Mouse (Mus musculus): Measurements from ENCODE around the gene Ccdc148. TPM values are rescaled to one million over a fixed set of nuclear protein-coding genes. Genes with fewer than 3 reads are reported as not detected.

The Ccdc148 gene
- polyA plus RNA-seq, 1 experiment: 0.06 TPM

DNA sequence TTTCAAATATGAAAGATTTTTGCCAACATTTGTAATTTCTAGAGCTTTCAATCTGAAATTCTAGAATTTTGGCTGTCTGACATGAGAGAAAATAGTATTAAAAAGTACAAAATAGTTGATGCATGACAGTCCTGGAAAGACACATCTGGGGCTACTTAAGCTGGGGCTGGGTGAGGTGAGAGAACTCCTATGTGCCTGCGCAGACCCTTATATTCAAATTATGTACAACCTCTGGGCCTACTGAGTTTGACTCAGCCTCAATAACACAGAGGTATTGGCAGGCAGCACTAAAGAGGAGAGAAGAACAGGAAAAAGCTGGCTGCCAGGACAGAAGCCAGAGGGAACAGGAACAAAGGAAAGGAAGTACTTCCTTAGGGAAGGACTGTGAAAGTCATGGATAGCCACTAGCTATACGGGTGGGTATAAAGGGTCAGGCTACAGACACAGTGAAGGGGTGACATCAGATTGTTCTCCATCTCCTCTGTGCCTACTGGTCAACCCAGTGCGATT lies 381.4 kb downstream of the Ccdc148 start:
- Histone ChIP-seq H3K4me3 (no peak overlapping the region), H3ac (ENCODE audit: control insufficient read depth, insufficient read length) (no peak overlapping the region), H3K27me3 (ENCODE audit: control insufficient read depth, insufficient read depth, insufficient read length) (no peaks in the 10 kb centered on the region), H3K4me2 (ENCODE audit: low read depth) (no peak overlapping the region), H3K36me3 (ENCODE audit: control insufficient read depth, insufficient read depth) (no peaks in the 10 kb centered on the region), H3K79me2 (ENCODE audit: control insufficient read depth, insufficient read depth) (no peaks in the 10 kb centered on the region)
- TF ChIP-seq MYOD1 (IDR thresholded peaks at IDR 0.05; ENCODE audit: control insufficient read depth in 1 of 3, insufficient read length in 2 of 3, low read depth in 2 of 3) (no peak), MYOG (IDR thresholded peaks at IDR 0.05; ENCODE audit: control insufficient read depth in 1 of 3, insufficient read depth in 1 of 3, insufficient read length in 2 of 3, low read depth in 2 of 3) (no peak), SRF (IDR thresholded peaks at IDR 0.05; ENCODE audit: control insufficient read depth, insufficient read length, low read depth) (no peak), CEBPB (IDR thresholded peaks at IDR 0.05; ENCODE audit: insufficient read depth, poor library complexity, severe bottlenecking) (no peak), USF1 (IDR thresholded peaks at IDR 0.05; ENCODE audit: low read depth) (no peak)

DNA sequence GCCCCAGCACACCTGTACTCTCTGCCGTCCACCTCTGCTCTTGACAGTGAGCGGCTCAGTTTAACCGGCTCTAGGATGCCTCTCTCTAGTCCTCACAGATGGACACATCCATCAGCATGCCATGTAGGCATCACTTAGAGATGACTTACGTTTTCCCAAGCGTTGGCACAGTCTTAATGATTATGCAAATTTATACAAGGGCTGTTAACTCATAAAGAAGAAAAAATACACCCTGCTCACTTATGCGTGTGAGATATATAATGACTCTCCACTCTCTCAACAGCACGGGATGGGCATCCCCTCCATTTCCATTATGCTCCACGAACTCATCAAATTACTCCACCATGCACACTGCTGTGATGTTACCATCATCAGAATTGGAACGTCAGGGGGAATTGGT lies 386.6 kb downstream of the Ccdc148 start:
- TF ChIP-seq E2F4 (IDR thresholded peaks at IDR 0.05; ENCODE audit: insufficient read depth) (no peak), MYOG (IDR thresholded peaks at IDR 0.05; ENCODE audit: control insufficient read depth in 1 of 3, insufficient read depth in 1 of 3, insufficient read length in 2 of 3, low read depth in 2 of 3) (no peak), USF1 (IDR thresholded peaks at IDR 0.05; ENCODE audit: low read depth) (no peak), TCF12 (IDR thresholded peaks at IDR 0.05; ENCODE audit: insufficient read depth, poor library complexity, severe bottlenecking) (no peak), CEBPB (IDR thresholded peaks at IDR 0.05; ENCODE audit: insufficient read depth, poor library complexity, severe bottlenecking) (no peak), POLR2AphosphoS2 (IDR thresholded peaks at IDR 0.05; ENCODE audit: insufficient read length, low read depth) (no peak), TCF3 (IDR thresholded peaks at IDR 0.05; ENCODE audit: insufficient read length, low read depth) (no peak), MAX (IDR thresholded peaks at IDR 0.05; ENCODE audit: low read depth) (no peak), REST (IDR thresholded peaks at IDR 0.05; ENCODE audit: insufficient read depth, insufficient read length) (no peak), SRF (IDR thresholded peaks at IDR 0.05; ENCODE audit: control insufficient read depth, insufficient read length, low read depth) (no peak), MYOD1 (IDR thresholded peaks at IDR 0.05; ENCODE audit: control insufficient read depth in 1 of 3, insufficient read length in 2 of 3, low read depth in 2 of 3) (no peak), POLR2A (IDR thresholded peaks at IDR 0.05; ENCODE audit: insufficient read length, low read depth) (no peak)
- peaks cover 8% of the 10 kb centered on the region for H3K27me3 ChIP-seq (ENCODE audit: control insufficient read depth, insufficient read depth, insufficient read length)

More for the DNA sequence above, 386.6 kb downstream of the Ccdc148 start:
- H3K4me2 ChIP-seq (ENCODE audit: low read depth): no peak overlapping the region
- H3K79me2 ChIP-seq (ENCODE audit: control insufficient read depth, insufficient read depth): no peaks in the 10 kb centered on the region
- no peak overlapping the region for H3ac ChIP-seq (ENCODE audit: control insufficient read depth, insufficient read length)
- no peak overlapping the region for H3K4me3 ChIP-seq
- no peaks in the 10 kb centered on the region for H3K36me3 ChIP-seq (ENCODE audit: control insufficient read depth, insufficient read depth)

Other genes with a start within 250 kb of the Ccdc148 start
- 25.3 TPM for gene Pkp4, start 167 bp upstream of the Ccdc148 start, polyA plus RNA-seq (2012; fragmentation: generic; extraction: Trizol)

All from myocyte (in vitro differentiated cells).